Comparison of ENCODE assay signal across 10 mouse cellular contexts in genomic region chr10:34550612-34551011, GRCm38 (mm10).
"Had no signal": no experiment of that assay in that cellular context is flagged by ENCODE, and none has a peak within 500 bp of the region (broad histone marks: within the 10 kb centered on the region; RNA-seq: fewer than 3 reads in every experiment).

No protein-coding gene starts in this region.

- H3K27me3 ChIP-seq: intestine, embryonic 15.5 days; limb, embryonic 15.5 days; liver, embryonic 12.5 days had no signal

- H3K9ac ChIP-seq: intestine, embryonic 15.5 days; limb, embryonic 15.5 days; liver, embryonic 12.5 days; lung, embryonic 14.5 days had no signal

- H3K4me3 ChIP-seq: intestine, embryonic 15.5 days; limb, embryonic 15.5 days; liver, embryonic 12.5 days had no signal

- DNase-seq: kidney, adult 18-20 months; kidney, postnatal 14 days; lung, embryonic 14.5 days; lung, postnatal 10 days; lung, postnatal 4 days; thymus, postnatal 4 days had no signal

- H3K27ac ChIP-seq: intestine, embryonic 15.5 days; limb, embryonic 15.5 days; liver, embryonic 12.5 days; stomach, postnatal 0 days had no signal

- H3K9me3 ChIP-seq: intestine, embryonic 15.5 days; limb, embryonic 15.5 days; liver, embryonic 12.5 days had no signal

- ATAC-seq: intestine, embryonic 15.5 days; liver, embryonic 12.5 days had no signal

- H3K4me2 ChIP-seq: intestine, embryonic 15.5 days; limb, embryonic 15.5 days; liver, embryonic 12.5 days; lung, embryonic 14.5 days had no signal

- H3K4me1 ChIP-seq: intestine, embryonic 15.5 days; limb, embryonic 15.5 days; liver, embryonic 12.5 days had no signal

- H3K36me3 ChIP-seq: intestine, embryonic 15.5 days; limb, embryonic 15.5 days; liver, embryonic 12.5 days had no signal
